Mouse (Mus musculus) thymus, postnatal 10 days (tissue): ENCODE results near the gene Anks1b.

Experiments
- DNase-seq, 2 experiments: peaks; one replicate each; pipeline ENCODE4 v3.0.0; 2021; ENCODE audit warnings: low spot score in 2 of 2

Gene Anks1b

DNA sequence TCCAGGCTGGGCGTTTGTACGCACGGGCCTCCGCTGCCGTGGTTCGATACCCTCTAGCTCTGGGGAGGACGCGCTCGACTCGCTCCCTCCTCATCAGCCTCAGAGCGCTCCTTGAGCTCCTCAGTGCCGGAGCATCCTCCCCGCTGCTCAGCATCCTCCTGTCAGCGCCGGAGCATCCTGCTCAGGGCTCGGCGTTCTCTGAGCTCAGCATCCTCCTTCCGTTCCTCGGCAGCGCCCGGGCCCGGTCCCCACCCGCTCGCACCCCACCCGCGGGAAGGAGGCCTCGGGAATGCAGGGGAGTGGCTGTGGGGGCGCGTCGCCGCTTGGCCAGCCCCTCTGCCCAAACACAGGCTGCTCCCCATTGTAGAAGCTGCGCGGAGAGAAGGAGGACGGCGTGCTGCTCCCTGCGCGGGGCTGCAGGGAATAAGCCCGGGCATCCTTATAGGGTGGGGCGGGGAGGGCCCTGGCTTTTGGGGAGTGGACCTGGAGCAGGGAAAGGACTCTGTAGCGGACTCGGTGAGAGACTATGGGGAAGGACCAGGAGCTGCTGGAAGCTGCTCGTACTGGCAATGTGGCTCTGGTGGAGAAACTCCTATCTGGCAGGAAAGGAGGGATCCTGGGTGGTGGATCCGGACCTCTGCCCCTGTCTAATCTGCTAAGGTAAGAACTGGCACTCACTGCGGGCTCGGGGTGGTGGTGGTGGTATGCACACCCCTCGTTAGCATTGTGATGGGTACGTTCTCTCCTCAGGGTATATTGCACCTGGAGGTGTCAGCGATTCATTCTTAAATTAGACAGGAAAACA, at the start of gene Anks1b:
Gene Anks1b (plus strand): TSS at position 364 of the 805 bp plus-strand sequence.
- DNase-seq = peak in 1 of 2 experiments; percentile 4

DNA sequence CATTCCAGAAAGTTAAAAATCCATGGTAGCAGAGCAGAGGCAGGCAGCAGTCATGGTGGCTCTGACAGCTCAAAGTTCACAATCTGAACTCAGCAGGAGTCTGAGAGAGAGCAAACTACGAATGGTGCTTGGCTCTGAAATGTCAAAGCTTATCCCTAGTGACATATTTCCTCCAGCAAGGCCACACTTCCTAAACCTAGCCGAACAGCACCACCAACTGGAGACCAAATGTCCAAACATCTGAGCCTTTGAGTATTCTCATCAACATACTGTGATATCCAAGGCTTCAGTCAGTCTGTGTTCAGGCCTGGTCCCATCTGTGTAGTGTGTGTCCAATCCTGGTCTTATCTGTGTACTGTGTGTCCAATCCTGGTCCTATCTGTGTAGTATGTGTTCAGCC, 49.4 kb upstream of the Anks1b start:
- DNase-seq = peak; percentile 12 to 41

DNA sequence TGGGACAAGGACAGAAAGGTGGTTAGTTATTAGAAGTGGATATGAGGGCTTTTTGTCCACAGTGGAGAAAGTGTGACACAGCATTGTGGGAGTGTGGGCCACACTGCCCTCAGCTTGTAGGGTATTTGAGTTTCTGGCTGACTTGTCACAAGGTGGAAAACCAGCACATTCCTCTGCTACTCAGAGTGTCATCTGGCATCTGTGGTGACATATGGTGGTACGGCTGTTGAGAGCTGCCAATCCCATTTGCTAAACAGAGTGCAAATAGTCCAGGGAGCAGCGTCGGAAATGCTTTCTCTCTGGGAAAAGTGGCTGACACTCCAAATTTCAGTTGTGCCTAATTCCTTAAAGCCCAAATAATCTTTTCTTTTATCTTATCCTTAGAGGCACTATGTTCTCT, 46.4 kb upstream of the Anks1b start:
- DNase-seq = no peak

DNA sequence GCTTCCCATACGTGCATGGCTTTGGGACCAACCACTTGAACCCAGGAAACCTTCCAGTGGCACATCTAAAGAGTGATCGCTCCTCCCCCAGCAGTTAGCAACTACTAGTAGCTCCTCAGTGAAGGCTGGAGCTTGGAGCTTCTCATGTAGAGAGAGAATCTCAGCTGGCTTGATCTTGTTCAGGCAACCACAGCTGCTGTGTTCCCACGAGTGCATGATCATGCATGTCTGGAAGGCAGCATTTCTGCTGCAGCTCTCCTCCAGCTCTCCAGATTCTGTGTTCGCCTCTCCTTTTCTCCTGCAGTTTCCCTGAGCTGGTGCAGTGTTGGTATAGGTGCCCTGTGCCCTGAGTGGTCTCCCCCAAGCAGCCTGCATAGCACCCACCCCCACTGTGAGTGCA, 41.0 kb upstream of the Anks1b start:
- no peak for DNase-seq

DNA sequence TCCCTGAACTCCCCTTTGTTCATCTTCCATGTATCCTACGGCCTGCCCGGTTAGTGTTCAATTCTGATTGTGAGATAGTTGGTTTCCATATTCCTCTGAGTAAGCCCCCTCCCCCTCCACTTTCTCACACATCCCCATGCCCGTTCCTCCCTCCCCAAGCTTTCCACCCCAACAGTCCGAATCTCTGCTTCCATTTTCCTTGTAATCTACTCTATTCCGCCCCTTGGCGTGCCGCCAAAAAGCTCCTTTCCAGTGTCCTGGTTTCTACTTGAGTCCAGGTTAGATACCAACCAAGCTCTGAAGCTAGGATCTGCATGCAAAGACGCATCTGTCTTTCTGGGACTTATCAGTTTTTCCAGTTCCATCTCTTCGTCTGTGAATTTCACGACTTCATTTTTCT, 40.1 kb upstream of the Anks1b start:
- DNase-seq = no peak

DNA sequence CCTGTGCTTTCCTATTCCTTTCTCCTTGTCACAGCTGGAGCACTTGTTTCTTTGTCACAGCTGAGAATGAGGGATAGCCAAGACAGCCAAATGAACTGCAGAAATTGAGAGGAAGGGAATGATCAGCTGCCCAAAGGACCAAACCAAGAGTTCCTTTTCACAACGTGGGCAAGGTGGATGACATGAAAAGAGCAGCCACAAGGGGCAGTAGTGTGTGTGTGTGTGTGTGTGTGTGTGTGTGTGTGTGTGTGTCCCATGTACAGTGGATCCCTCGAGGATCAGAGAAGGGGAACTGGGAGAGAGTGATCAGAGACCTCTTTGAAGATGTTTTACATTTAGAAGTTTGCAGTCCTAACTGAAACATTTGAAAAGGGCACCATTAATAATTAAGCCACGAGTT, 35.8 kb upstream of the Anks1b start:
- DNase-seq = no peak

DNA sequence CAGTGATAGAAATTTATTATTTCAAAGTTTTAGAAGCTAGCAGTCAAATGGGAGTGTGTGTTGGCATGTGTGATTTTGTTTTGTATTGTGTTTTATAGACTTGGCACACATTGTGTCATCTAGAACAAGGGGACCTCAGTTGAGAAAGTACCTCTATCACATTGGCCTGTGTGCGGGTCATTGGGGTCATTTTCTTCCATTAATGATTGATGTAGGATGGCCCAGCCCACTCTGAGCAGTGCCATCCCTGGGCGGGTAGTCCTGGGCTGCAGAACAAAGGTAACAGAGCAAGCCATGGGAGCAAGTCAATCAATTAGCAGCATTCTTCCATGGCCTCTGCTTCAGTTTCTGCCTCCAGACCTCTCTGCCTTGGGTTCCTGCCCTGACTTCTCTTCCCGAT, 34.5 kb upstream of the Anks1b start:
- DNase-seq = no peak

DNA sequence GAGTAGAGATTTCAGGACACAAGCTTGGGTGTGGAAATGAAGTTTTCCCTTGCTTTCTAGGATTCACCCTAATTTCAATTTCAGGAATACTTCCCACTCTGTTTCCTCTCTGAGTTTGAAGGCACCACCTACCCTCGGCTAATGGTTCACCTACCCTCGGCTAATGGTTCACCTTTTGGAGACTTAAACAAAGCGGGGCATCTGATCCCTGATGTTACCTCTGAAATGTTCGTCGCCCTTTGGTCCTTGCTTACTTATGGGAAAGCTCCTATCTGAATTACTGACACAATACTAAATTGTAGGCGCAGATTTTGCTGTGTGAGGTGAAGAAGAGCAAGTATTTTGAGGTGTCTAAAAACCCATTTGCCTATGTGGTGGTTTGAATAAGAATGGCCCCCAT, 22.4 kb upstream of the Anks1b start:
- DNase-seq = no peak

DNA sequence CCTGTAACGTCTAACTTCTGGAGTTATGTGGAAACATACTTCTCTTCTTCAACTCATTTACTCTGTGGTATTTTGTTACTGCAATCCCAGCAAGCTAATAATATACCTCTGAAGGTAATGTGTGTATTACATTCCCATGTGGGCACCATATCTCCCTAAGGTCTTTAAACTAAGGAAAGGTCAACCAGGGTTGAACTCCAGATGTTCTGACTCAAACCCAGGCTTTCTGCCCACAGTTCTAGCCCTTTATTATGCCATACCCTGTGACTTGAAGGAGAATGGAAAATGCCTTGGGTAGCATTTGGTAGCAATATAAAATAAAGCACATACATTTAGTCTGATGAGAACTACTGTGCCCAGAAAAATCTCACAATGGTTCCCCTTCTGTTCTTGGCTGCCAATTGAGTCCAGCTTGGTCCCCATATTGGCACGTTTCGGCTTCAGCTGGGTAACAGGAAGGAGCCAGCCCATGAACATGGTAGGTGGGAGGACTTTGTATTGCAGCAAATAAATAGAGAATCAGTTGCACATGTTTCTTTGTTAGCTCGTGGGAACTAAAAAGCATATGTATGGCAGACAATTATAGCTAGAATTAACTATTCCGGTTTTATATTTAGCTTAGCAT, 17.9 kb upstream of the Anks1b start:
- no peak for DNase-seq

DNA sequence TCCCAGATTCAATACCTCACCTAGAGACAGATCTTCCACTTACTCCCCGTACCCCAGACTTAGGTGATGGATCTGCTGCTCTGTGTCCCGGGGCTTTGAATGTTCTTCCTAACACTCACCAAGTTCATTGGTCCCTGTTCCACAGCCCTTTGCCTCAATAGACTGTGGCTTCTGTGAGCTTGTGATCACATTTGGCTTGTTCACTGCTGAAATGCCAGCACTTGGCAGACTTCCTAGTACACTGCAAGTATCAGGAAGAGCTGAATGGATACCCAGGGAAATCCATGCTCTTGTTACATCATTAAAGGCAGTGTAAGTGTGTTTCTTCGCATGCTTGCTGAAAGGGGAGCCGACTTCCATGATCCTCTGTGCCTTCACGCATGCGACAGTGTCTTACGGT, 17.0 kb upstream of the Anks1b start:
- DNase-seq = no peak

DNA sequence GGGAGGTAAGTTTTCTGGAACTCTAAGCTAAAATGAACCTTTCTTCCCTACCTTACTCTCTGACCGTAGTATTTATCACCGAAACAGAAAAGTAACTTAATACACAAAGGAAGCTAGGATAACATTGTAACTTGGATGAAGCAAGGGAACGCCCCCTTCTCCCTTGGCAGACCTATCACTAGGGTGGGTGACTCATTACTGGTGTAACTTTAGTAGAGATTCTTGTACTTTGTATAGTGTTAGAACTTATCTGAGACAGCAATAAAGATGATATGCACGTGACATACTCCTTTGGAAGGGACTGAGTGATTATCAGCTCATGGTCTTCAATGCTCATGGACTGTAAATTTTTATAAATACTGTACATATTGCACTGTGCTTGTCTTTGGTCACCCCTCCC, 5.1 kb upstream of the Anks1b start:
- no peak for DNase-seq

DNA sequence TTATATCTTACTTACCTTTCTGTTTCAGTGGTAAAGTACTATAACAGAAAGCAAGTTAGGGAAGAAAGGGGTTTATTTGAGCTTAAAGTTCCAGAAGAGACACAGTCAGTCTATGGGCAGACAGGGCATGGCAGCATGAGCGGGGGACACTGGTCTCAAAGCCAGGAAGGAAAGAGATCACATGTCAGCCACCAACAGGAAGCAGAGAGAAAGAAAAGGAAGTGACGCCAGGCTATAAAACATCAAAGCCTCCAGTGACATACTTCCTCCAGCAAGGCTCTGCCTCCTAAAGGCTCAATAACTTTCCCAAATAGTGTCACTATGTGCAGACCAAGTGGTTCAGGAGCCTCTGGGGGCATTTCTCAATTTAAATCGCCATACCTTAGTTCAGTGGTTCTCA, 4.5 kb upstream of the Anks1b start:
- no peak for DNase-seq

DNA sequence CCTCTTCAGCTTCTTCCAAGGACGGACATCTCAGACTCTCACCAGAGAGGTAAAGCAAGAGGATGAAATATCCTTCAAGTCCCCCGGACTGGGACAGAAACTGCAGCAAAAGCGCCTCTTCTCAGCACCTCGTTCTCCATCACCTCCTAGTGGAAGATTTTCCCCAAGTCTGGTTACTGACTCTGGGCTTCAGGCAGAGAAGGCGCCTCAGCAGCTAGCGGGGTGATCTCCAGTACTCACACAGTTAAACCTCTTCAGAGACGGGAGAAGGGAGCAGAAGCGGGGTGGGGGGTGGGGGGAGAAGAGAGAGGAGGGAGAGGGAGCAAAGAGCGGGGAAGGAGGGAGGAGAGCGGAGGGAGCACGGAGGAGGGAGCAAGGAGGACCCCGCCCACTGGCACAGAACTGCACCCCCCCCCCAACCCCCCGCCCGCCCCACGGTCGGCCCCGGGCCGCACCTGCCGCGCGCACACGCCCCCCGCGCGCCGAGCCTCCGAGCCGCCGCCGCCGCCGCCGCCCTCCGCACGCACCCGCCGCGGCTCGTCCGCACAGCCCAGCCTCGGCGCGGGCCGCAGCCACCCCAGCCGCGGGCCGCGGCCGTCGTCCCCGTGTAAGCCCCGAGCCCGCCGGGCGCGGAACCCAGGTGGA, 686 bp upstream of the Anks1b start:
- no peak for DNase-seq

DNA sequence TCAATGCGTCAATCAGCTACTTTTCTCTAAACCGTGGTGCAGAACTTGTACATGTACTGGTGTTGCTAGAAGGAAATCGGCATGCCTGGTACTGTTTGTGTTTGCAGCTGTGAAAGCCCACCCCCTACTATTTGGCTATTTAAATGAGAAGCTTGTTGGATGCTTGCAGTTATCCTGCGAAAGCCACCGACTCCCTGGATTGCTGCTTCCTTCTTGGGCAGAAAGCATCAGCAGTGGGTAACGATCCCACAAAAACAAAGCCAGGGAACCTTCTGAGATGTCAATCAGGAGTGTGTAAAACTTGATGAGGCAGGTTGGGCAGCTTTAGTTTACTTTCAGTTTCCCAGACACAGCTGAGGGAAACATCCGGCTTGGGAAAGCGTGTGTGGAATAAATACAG, 727 bp downstream of the Anks1b start:
- no peak for DNase-seq

DNA sequence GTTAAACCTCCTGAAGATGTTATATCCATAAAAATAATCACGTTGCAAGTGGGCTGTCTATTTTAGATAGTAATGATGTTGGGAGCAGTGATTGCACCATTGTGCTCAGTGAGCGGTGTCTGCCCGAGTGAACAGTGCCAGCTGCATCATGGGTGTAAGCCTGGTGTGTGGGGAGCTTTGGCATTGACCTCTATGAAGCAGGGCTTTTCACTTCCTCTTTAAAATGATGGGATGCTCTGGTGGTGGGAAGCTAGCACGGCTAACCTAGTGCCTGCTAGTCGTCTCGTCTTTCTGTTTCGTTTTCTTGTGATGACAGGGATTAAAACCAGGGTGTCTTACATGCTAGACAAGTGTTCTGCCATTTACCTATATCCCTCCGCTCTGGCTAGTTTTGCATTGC, 10.3 kb downstream of the Anks1b start:
- DNase-seq = no peak

DNA sequence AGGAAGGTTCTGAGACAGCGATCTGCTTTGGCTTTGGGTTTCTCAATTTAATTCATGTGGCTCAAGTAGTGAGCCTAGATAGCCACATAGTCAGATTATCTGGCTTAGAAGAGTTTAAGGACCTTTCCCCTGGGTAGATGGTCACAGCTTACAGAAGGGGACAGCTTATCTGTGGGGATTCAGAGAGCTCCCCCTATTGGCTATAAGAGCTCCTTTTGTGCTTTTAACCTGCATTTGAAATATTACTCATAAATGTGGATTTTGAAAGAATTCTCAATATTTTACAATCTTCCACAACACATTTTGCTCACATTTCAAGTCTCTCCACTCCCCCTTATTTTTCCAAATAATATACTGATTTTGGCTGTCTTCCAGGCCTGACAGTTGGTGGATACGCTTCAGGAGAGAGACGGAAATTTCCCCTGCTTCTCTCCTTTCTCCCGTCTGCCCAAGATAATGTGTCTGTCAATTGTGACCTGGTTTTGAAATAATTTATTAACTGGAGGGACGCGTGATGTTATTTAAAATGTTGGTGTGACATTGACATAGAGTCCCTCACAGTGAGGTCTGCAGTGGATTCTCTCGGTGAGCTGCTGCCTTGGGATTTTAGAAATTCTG, 29.5 kb downstream of the Anks1b start:
- DNase-seq = no peak

DNA sequence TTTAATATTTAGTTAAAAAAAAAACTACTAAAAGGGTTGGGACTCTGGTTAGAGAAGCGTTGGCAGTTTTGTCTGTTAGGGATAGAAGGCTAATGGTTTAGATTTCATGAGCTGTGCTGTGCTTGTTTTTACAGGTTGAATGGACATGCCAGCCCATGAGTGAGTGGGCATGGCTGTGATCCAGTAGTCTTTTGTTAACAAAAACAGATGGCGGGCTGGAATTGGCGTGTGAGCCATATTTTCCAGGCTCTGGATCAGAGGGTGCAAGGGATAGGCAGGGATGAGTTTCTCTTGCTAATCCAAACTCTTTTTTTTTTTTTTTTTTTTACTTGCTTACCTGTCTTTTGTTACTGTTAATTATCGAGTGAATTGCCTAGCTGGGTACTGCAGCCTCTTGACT, 38.6 kb downstream of the Anks1b start:
- no peak for DNase-seq

DNA sequence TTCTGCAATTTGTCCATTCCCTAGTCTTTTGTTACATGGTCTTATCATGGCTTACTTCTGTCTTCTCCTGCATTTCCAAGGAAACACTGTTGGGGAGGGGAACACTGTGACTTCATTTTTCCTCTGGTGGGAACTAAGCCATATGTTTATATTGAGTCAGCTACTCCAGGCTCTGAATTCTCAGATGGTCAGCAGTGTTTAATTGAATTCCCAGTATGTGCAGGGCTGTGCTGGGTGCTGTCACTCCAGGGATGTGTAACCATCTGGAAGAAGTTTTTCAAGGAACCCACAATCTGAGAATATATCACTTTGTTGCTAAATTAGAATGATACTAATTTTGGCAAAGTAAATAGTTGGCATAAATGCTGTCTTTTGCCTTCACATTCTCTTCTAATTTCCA, 39.9 kb downstream of the Anks1b start:
- DNase-seq = no peak

DNA sequence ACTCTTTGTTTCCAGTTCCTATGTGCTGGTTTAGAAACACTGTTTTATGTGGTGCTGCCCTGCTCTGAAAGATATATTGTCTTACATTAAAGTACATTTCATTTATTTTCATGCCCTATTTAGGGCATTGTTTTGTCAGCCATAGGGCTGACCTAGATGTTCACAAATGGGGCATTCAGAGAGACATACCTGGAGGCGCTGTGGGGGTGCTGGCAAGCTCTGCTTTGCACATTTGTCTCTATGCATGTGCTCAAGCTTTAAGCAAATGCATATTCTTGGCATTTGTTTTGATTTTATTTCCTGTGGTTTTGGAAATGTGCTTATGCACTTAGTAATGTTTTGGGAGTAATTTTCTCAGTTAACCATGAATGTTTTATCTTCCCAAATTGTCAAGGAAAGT, 43.8 kb downstream of the Anks1b start:
- no peak for DNase-seq

DNA sequence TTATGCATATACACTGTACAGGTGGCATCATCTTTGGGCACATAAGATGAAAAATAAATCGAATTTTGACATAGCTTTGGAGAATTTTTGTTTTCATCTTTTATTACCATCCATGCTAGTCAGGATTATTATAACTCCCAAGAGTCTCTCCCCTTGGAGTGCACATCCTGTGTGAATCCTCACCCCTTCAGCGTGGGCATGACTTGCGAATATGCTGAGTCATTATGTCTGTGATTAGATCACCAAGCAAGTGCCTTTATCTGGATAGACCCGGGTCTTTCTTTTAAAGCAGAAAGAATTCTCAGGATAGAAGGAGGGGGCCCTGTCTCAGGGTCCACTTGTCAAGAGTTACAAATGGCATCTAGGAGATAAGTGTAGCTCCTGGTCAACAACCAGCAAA, 48.7 kb downstream of the Anks1b start:
- no peak for DNase-seq

DNA sequence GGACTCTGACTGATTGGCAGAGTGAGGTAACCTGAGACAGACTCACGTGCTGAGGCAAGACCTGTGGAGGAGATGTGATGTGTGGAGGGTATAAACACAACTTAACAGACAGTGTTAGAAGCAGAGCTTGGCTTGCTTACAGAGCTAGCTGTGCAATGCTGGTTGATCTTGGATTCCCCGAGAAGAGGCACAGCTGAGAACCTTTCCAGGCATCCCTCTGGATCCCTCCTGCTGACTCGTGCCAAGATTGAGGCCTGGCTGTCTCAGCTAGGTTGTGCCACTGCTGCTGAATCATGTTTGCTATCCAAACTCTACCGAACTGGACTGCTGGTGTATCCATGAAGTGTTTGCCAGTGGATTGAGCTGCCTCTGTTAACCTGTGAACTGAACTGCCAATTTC, 68.9 kb downstream of the Anks1b start:
- DNase-seq = no peak

DNA sequence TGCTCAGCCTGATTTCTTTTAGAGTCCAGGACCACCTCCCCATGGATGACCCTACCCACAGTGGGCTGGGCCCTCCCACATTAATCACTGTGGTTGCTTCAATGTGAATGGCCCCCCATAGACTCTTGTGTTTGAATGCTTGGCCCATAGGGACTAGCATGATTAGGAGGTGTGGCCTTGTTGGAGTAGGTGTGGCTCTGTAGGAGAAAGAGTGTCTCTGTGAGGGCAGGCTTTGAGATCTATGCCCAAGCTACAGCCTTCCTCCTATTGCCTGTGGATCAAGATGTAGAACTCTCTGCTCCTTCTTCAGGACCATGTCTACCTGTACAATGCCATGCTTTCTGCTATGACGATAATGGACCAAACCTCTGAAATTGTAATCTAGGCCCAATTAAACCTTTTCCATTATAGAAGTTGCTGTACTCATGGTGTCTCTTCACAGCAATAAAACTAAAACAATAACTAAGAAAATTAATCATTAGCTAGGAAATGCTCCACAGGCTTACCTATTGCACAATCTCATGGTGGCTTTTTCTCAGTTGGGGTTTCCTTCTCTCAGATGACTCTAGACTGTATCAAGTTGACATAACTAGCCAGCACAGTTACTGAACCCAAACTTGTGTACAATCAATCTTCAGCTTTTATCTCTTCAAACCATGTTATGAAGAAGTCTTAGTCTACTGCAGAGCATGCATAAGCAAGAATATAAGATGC, 73.5 kb downstream of the Anks1b start:
- DNase-seq = no peak
